Comparison of ENCODE assay signal across 20 mouse cellular contexts in genomic region chr2:144169576-144170178, GRCm38 (mm10).
DNase-seq lines count a peak whose midpoint lies in the region; ATAC-seq and TF ChIP-seq lines count a peak whose summit lies in the region.
"Had no signal": no experiment of that assay in that cellular context is flagged by ENCODE, and none has a peak within 500 bp of the region (broad histone marks: within the 10 kb centered on the region; RNA-seq: fewer than 3 reads in every experiment).

No protein-coding gene starts in this region.

- TF ChIP-seq RAD21 in CH12.LX (IDR thresholded peaks at IDR 0.05; ENCODE audit: low read depth, low read length), result no peak

- H3K27ac ChIP-seq in embryonic facial prominence, embryonic 13.5 days, result peak overlapping the region; percentile 7; the same call in 1 of the 2 replicates
- no peak overlapping the region for H3K27ac ChIP-seq in embryonic facial prominence, embryonic 10.5 days (replicated peaks)
- peak overlapping the region; percentile 51; the same call in 1 of the 2 replicates for H3K27ac ChIP-seq in lung, embryonic 14.5 days (ENCODE audit: low read depth)
- H3K27ac ChIP-seq in lung, postnatal 0 days (ENCODE audit: low read length), result no peak overlapping the region
- H3K27ac ChIP-seq in CH12.LX (ENCODE audit: insufficient read depth, low read depth), result no peak overlapping the region
- peak overlapping the region; percentile 5; the same call in 1 of the 2 replicates for H3K27ac ChIP-seq in intestine, postnatal 0 days (ENCODE audit: low read depth, low read length)
- H3K27ac ChIP-seq: forebrain, embryonic 15.5 days; hindbrain, embryonic 13.5 days had no signal

- no peak for TF ChIP-seq CTCF in lung, embryonic 14.5 days (IDR thresholded peaks at IDR 0.05; ENCODE audit: low read depth)
- TF ChIP-seq CTCF in lung, postnatal 0 days (IDR thresholded peaks at IDR 0.05), result no peak
- no peak for TF ChIP-seq CTCF in CH12.LX (conservative IDR thresholded peaks at IDR 0.05 in 1 of 2, IDR thresholded peaks at IDR 0.05 in 1 of 2; ENCODE audit: low read depth in 2 of 2, low read length in 2 of 2)
- TF ChIP-seq CTCF in intestine, postnatal 0 days (IDR thresholded peaks at IDR 0.05; ENCODE audit: low read depth), result no peak

- DNase-seq in embryonic facial prominence, embryonic 10.5 days (ENCODE audit: low spot score), result no peak
- DNase-seq in lung, embryonic 14.5 days, result peak; percentile 77
- no peak for DNase-seq in lung, postnatal 0 days (ENCODE audit: low spot score)
- peak; percentile 79 for DNase-seq in CH12.LX (ENCODE audit: extremely low read depth)
- no peak for DNase-seq in urinary bladder, postnatal 4 days (ENCODE audit: low spot score in 2 of 2)
- DNase-seq: cerebellum, adult 9-10 months; gastrocnemius, postnatal 36 days; heart, postnatal 10 days; kidney, postnatal 14 days; layer of hippocampus, adult 9-11 months; liver; liver, postnatal 0 days; midbrain, embryonic 14.5 days; retina, postnatal 1 day had no signal

- no peak for TF ChIP-seq EP300 in lung, postnatal 0 days (IDR thresholded peaks at IDR 0.05)
- TF ChIP-seq EP300 in CH12.LX (IDR thresholded peaks at IDR 0.05; ENCODE audit: low read length), result peak; percentile 90

- H3K4me1 ChIP-seq in embryonic facial prominence, embryonic 13.5 days, result peaks cover 35% of the 10 kb centered on the region
- H3K4me1 ChIP-seq in embryonic facial prominence, embryonic 10.5 days, result peaks cover 31% of the 10 kb centered on the region
- peaks cover 3% of the 10 kb centered on the region; the same call in 1 of the 2 replicates for H3K4me1 ChIP-seq in lung, embryonic 14.5 days (ENCODE audit: insufficient read depth)
- peaks cover 13% of the 10 kb centered on the region; the same call in 1 of the 2 replicates for H3K4me1 ChIP-seq in lung, postnatal 0 days (ENCODE audit: insufficient read depth, low read depth, low read length)
- peaks cover 33 to 67% of the 10 kb centered on the region in 2 experiments for H3K4me1 ChIP-seq in CH12.LX (ENCODE audit: control insufficient read depth in 1 of 2, insufficient read depth in 2 of 2)
- peaks cover 6% of the 10 kb centered on the region for H3K4me1 ChIP-seq in intestine, postnatal 0 days (replicated peaks; ENCODE audit: control insufficient read depth, insufficient read depth, low read length)

- H3K4me3 ChIP-seq in embryonic facial prominence, embryonic 13.5 days, result no peak overlapping the region
- H3K4me3 ChIP-seq in embryonic facial prominence, embryonic 10.5 days, result no peak overlapping the region
- H3K4me3 ChIP-seq in lung, embryonic 14.5 days (ENCODE audit: low read depth, low read length), result no peak overlapping the region
- H3K4me3 ChIP-seq in lung, postnatal 0 days (ENCODE audit: low read depth, low read length), result no peak overlapping the region
- no peak overlapping the region for H3K4me3 ChIP-seq in CH12.LX (replicated peaks in 1 of 3; ENCODE audit: low read depth in 2 of 3, low read length in 2 of 3, poor library complexity in 1 of 3)
- no peak overlapping the region for H3K4me3 ChIP-seq in intestine, postnatal 0 days (ENCODE audit: low read depth, low read length)
- H3K4me3 ChIP-seq: erythroblast, embryonic 14.5 days; forebrain, embryonic 15.5 days; hindbrain, embryonic 13.5 days had no signal

- no peak for TF ChIP-seq POLR2A in CH12.LX (IDR thresholded peaks at IDR 0.05; ENCODE audit: low read depth, low read length)

- H3K9me3 ChIP-seq in embryonic facial prominence, embryonic 13.5 days, result no peaks in the 10 kb centered on the region
- no peaks in the 10 kb centered on the region for H3K9me3 ChIP-seq in embryonic facial prominence, embryonic 10.5 days
- no peaks in the 10 kb centered on the region for H3K9me3 ChIP-seq in lung, embryonic 14.5 days (ENCODE audit: low read depth, low read length)
- H3K9me3 ChIP-seq in lung, postnatal 0 days (ENCODE audit: low read length), result no peaks in the 10 kb centered on the region
- H3K9me3 ChIP-seq in CH12.LX (replicated peaks; ENCODE audit: low read length), result no peaks in the 10 kb centered on the region
- H3K9me3 ChIP-seq in intestine, postnatal 0 days (ENCODE audit: control insufficient read depth), result no peaks in the 10 kb centered on the region
- H3K9me3 ChIP-seq: forebrain, embryonic 15.5 days; hindbrain, embryonic 13.5 days had no signal

- H3K4me2 ChIP-seq in embryonic facial prominence, embryonic 13.5 days, result no peak overlapping the region
- no peak overlapping the region for H3K4me2 ChIP-seq in lung, embryonic 14.5 days
- no peak overlapping the region for H3K4me2 ChIP-seq in lung, postnatal 0 days (replicated peaks; ENCODE audit: low read depth, low read length)
- 0 out of 2 replicates have a peak overlapping the region, but pooled peaks have one; percentile 45 for H3K4me2 ChIP-seq in CH12.LX (ENCODE audit: insufficient read depth, low read depth, poor library complexity, severe bottlenecking)
- H3K4me2 ChIP-seq in intestine, postnatal 0 days (replicated peaks; ENCODE audit: low read depth), result no peak overlapping the region
- H3K4me2 ChIP-seq: forebrain, embryonic 15.5 days; hindbrain, embryonic 13.5 days had no signal

- no peak for ATAC-seq in embryonic facial prominence, embryonic 13.5 days (ENCODE audit: insufficient number of reproducible peaks, insufficient read depth, low FRiP score, low TSS enrichment, low read depth)
- ATAC-seq in lung, embryonic 14.5 days (ENCODE audit: insufficient read depth), result peak; percentile 16; the same call in 1 of the 2 replicates
- no peak for ATAC-seq in lung, postnatal 0 days
- no peak for ATAC-seq in intestine, postnatal 0 days
- ATAC-seq in monocyte, adult 5-6 weeks (replicated peaks; ENCODE audit: insufficient number of reproducible peaks, low FRiP score, low TSS enrichment, poor library complexity, severe bottlenecking), result no peak
- ATAC-seq: forebrain, embryonic 15.5 days; liver, postnatal 0 days had no signal

- H3K27me3 ChIP-seq in embryonic facial prominence, embryonic 13.5 days, result no peaks in the 10 kb centered on the region
- H3K27me3 ChIP-seq in embryonic facial prominence, embryonic 10.5 days (replicated peaks; ENCODE audit: low read depth, poor library complexity, severe bottlenecking), result peaks cover 8% of the 10 kb centered on the region; the same call in 1 of the 2 replicates
- no peaks in the 10 kb centered on the region for H3K27me3 ChIP-seq in lung, embryonic 14.5 days (ENCODE audit: insufficient read depth, low read length)
- no peaks in the 10 kb centered on the region for H3K27me3 ChIP-seq in lung, postnatal 0 days (replicated peaks; ENCODE audit: insufficient read depth, low read length)
- H3K27me3 ChIP-seq in CH12.LX (replicated peaks), result peaks cover 10% of the 10 kb centered on the region
- no peaks in the 10 kb centered on the region for H3K27me3 ChIP-seq in intestine, postnatal 0 days (replicated peaks; ENCODE audit: control insufficient read depth, insufficient read depth, low read length)
- H3K27me3 ChIP-seq: forebrain, embryonic 15.5 days had no signal

- WGBS in embryonic facial prominence, embryonic 13.5 days, result 56% methylated on average over 4 of the region's 4 CpGs
- 80% methylated on average over 4 of the region's 4 CpGs for WGBS in embryonic facial prominence, embryonic 10.5 days
- WGBS in lung, embryonic 14.5 days, result 41% methylated on average over 4 of the region's 4 CpGs
- WGBS in lung, postnatal 0 days, result 47% methylated on average over 4 of the region's 4 CpGs
- WGBS in intestine, postnatal 0 days, result 26% methylated on average over 4 of the region's 4 CpGs

- no peaks in the 10 kb centered on the region for H3K36me3 ChIP-seq in embryonic facial prominence, embryonic 13.5 days
- H3K36me3 ChIP-seq in embryonic facial prominence, embryonic 10.5 days (replicated peaks), result no peaks in the 10 kb centered on the region
- no peaks in the 10 kb centered on the region for H3K36me3 ChIP-seq in lung, embryonic 14.5 days (ENCODE audit: insufficient read depth)
- no peaks in the 10 kb centered on the region for H3K36me3 ChIP-seq in lung, postnatal 0 days (ENCODE audit: insufficient read depth, low read length)
- H3K36me3 ChIP-seq in CH12.LX (replicated peaks in 1 of 2; ENCODE audit: control insufficient read depth in 1 of 2, insufficient read depth in 1 of 2, low read length in 1 of 2), result no peaks in the 10 kb centered on the region
- no peaks in the 10 kb centered on the region for H3K36me3 ChIP-seq in intestine, postnatal 0 days (ENCODE audit: control insufficient read depth, insufficient read depth)
- H3K36me3 ChIP-seq: forebrain, embryonic 15.5 days; hindbrain, embryonic 13.5 days had no signal

- in situ Hi-C loops in CH12.LX (cut with MboI; ENCODE audit: low pct_ligation_motif_present, low pct_unique_long_range_greater_than_20kb, low sequenced_read_pairs), result loop anchor here (10.0 kb wide), 1 partner anchor 55 kb away; no protein-coding TSS in a partner anchor

- dilution Hi-C loops in CH12.LX (cut with MboI; ENCODE audit: extremely low pct_ligation_motif_present, extremely low pct_unique_long_range_greater_than_20kb, low sequenced_read_pairs), result no loop called here

- no peak overlapping the region for H3K9ac ChIP-seq in embryonic facial prominence, embryonic 13.5 days
- no peak overlapping the region for H3K9ac ChIP-seq in lung, embryonic 14.5 days
- no peak overlapping the region for H3K9ac ChIP-seq in lung, postnatal 0 days (replicated peaks; ENCODE audit: low read depth)
- no peak overlapping the region for H3K9ac ChIP-seq in CH12.LX (ENCODE audit: insufficient read depth, low read depth)
- no peak overlapping the region for H3K9ac ChIP-seq in intestine, postnatal 0 days (ENCODE audit: low read depth, low read length)
- H3K9ac ChIP-seq: forebrain, embryonic 15.5 days; hindbrain, embryonic 13.5 days; liver, postnatal 0 days had no signal

- H3K79me2 ChIP-seq in CH12.LX (replicated peaks; ENCODE audit: control insufficient read depth, extremely low read depth, insufficient read depth, poor library complexity, severe bottlenecking), result no peaks in the 10 kb centered on the region

TF ChIP-seq in CH12.LX, 34 proteins besides CTCF, POLR2A, EP300 and RAD21 (continues in another document):
- TF ChIP-seq E2F4 (IDR thresholded peaks at IDR 0.05; ENCODE audit: insufficient replicate concordance, low read depth, low read length), result no peak
- peak; percentile 15; the same call in 1 of the 2 replicates for TF ChIP-seq MAX (IDR thresholded peaks at IDR 0.05; ENCODE audit: low read length)
- no peak for TF ChIP-seq NRF1 (IDR thresholded peaks at IDR 0.05; ENCODE audit: low read depth, low read length)
- no peak for TF ChIP-seq SMC3 (IDR thresholded peaks at IDR 0.05; ENCODE audit: low read depth, low read length)
- peak; percentile 77 for TF ChIP-seq BHLHE40 (IDR thresholded peaks at IDR 0.05; ENCODE audit: low read depth, low read length)
- TF ChIP-seq MAZ (IDR thresholded peaks at IDR 0.05; ENCODE audit: low read depth, low read length), result peak; percentile 69; the same call in 1 of the 2 replicates
- peak; percentile 99 for TF ChIP-seq TCF12 (IDR thresholded peaks at IDR 0.05; ENCODE audit: low read depth, low read length)
- TF ChIP-seq JUN (IDR thresholded peaks at IDR 0.05; ENCODE audit: insufficient read depth, low read depth, low read length), result no peak
- TF ChIP-seq ZMIZ1 (IDR thresholded peaks at IDR 0.05; ENCODE audit: low read depth, low read length), result no peak; the same call in 1 of the 2 replicates
- TF ChIP-seq JUND (conservative IDR thresholded peaks at IDR 0.05; ENCODE audit: low read depth, low read length), result no peak
- TF ChIP-seq USF2 (conservative IDR thresholded peaks at IDR 0.05; ENCODE audit: low read depth, low read length), result no peak

Comparison
In these comparisons a context has a peak if more than half of its experiments do, and no peak if none do; other contexts are left out.
1. H3K27ac ChIP-seq: peak in embryonic facial prominence, embryonic 13.5 days (single experiment), lung, embryonic 14.5 days (single experiment) and intestine, postnatal 0 days (single experiment); none in embryonic facial prominence, embryonic 10.5 days (single experiment), lung, postnatal 0 days (single experiment) and CH12.LX (single experiment).
2. DNase-seq: peak in lung, embryonic 14.5 days (single experiment) and CH12.LX (single experiment); none in embryonic facial prominence, embryonic 10.5 days (single experiment), lung, postnatal 0 days (single experiment) and urinary bladder, postnatal 4 days (0 of 2).